Mouse (Mus musculus) kidney, postnatal 4 days (tissue): ENCODE measurements around the gene Ankrd45.
"Not testable (repeated sequence)": the region's sequence is repeated elsewhere in the genome, so short reads cannot be mapped to it uniquely, and the experiment has no call there.

ENCODE experiments used
- DNase-seq, 2 experiments: peaks; one replicate each; pipeline ENCODE4 v3.0.0; 2021; ENCODE audit warnings: mixed read lengths in 2 of 2

Ankrd45 gene

GRCm38 (mm10) chr1:161190253-161190910 is 47.9 kb downstream of the Ankrd45 start:
- DNase-seq: no peak

GRCm38 (mm10) chr1:161195541-161196351 is 53.3 kb downstream of the Ankrd45 start:
- DNase-seq: peak; percentile 85 to 89

DNA sequence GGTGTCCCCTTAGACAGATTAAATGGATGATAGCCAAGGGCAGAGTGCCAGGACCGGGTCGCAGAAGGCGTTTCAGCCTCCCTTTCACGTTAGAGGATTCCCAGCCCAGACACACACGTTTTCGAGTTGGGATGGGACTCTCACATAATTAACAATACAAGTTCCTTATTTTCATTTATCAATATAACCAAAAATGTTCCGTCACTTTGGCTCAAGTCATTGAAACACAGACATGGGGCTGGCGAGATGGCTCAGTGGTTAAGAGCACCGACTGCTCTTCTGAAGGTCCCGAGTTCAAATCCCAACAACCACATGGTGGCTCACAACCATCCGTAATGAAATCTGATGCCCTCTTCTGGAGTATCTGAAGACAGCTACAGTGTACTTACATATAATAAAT is 53.9 kb downstream of the Ankrd45 start:
- not testable (repeated sequence) for DNase-seq

- no peak for DNase-seq
Observed at GRCm38 (mm10) chr1:161199856-161200255, 57.4 kb downstream of the Ankrd45 start.

- DNase-seq: peak in 1 of 2 experiments; percentile 8
Observed at GRCm38 (mm10) chr1:161214465-161214864, 72.0 kb downstream of the Ankrd45 start.

DNA sequence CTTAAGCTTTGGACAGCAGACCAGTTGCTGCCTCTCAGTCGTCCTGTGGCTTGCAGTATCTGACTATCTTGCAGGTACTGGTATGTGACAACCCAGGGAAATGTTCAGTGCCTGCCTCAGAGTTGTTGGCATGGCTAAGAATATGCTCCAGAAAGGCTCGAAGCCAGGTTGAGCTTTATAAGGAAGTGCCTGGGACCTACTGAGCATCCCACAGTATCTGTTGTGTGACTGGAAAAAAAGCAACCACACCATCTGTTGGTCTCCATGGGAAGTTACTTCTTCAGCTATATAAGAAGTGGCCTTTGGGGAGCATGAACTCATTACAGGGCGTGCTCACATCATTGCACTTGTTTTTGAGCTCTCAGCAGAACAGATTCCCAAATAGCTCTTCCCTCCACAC is 77.3 kb downstream of the Ankrd45 start:
- DNase-seq: no peak
